Mouse (Mus musculus) MEL (cell line): ENCODE measurements around the gene Map2k5.

Experiments used
- CTCF ChIP-seq, 3 experiments: IDR thresholded peaks in 2 of 3; conservative IDR thresholded peaks in 1 of 3; 2 replicates each; pipeline ENCODE4 v1.5.1; 2011 to 2012; ENCODE audit warnings: low read length in 3 of 3, low read depth in 2 of 3, mild to moderate bottlenecking in 2 of 3, improper control_type of control experiment in 1 of 3, inconsistent platforms in 1 of 3, mixed read lengths in 1 of 3, moderate library complexity in 1 of 3; ENCODE audit not compliant: control insufficient read depth in 1 of 3, insufficient read depth in 1 of 3, poor library complexity in 1 of 3, severe bottlenecking in 1 of 3
- E2F4 ChIP-seq: IDR thresholded peaks from 2 replicates; pipeline ENCODE4 v1.6.1; 2011; ENCODE audit warnings: low read depth, low read length, improper control_type of control experiment, borderline replicate concordance
- ELF1 ChIP-seq: IDR thresholded peaks from 2 replicates; pipeline ENCODE4 v1.6.1; 2014; ENCODE audit warnings: low read depth, mild to moderate bottlenecking, inconsistent platforms, low read length, improper control_type of control experiment, moderate library complexity
- ETS1 ChIP-seq: IDR thresholded peaks from 2 replicates; pipeline ENCODE4 v1.6.1; 2012; ENCODE audit warnings: low read depth, mild to moderate bottlenecking, inconsistent platforms, low read length, improper control_type of control experiment, moderate library complexity
- GATA1 ChIP-seq: IDR thresholded peaks from 2 replicates; pipeline ENCODE4 v1.6.1; 2011; ENCODE audit warnings: low read depth, low read length, improper control_type of control experiment
- MAFK ChIP-seq: IDR thresholded peaks from 2 replicates; pipeline ENCODE4 v1.6.1; 2011; ENCODE audit warnings: low read depth, mild to moderate bottlenecking, low read length, improper control_type of control experiment, borderline replicate concordance
- POLR2A ChIP-seq, 2 experiments: IDR thresholded peaks; 2 replicates each; pipeline ENCODE4 v1.6.1; 2011 to 2012; ENCODE audit warnings: low read length in 2 of 2, mild to moderate bottlenecking in 2 of 2, control low read depth in 1 of 2, improper control_type of control experiment in 1 of 2, low read depth in 1 of 2, moderate library complexity in 1 of 2; ENCODE audit not compliant: control insufficient read depth in 1 of 2, insufficient read depth in 1 of 2, poor library complexity in 1 of 2
- POLR2AphosphoS2 ChIP-seq: IDR thresholded peaks from 2 replicates; pipeline ENCODE4 v1.6.1; 2011; ENCODE audit warnings: low read length, improper control_type of control experiment

- TF ChIP-seq E2F4 (no peak), POLR2AphosphoS2 (no peak), CTCF (IDR thresholded peaks at IDR 0.05 in 2 of 3, conservative IDR thresholded peaks at IDR 0.05 in 1 of 3; ENCODE audit: control insufficient read depth in 1 of 3, insufficient read depth in 1 of 3, low read depth in 2 of 3, low read length in 3 of 3, poor library complexity in 1 of 3, severe bottlenecking in 1 of 3) (no peak), ELF1 (no peak), MAFK (no peak), GATA1 (no peak), ETS1 (no peak), POLR2A (IDR thresholded peaks at IDR 0.05; ENCODE audit: control insufficient read depth in 1 of 2, insufficient read depth in 1 of 2, low read depth in 1 of 2, low read length in 2 of 2, poor library complexity in 1 of 2) (no peak)
These were observed 239.2 kb downstream of the Map2k5 start for GRCm38 (mm10) chr9:63138481-63138967.
